Mouse (Mus musculus) olfactory bulb, adult 2 months (tissue): ENCODE measurements around the gene Ntn4. TPM values are rescaled to one million over a fixed set of nuclear protein-coding genes. Genes with fewer than 3 reads are reported as not detected.

ENCODE experiments used
- H3K27ac ChIP-seq: fragments of 200-500 bp; 2 replicates; pipeline ENCODE4 v1.5.1; 2012; ENCODE audit warnings: low read depth, low read length; ENCODE audit not compliant: insufficient read depth
- H3K4me1 ChIP-seq: fragments of 200-500 bp; 2 replicates; pipeline ENCODE4 v1.6.1; 2012; ENCODE audit warnings: low read length; ENCODE audit not compliant: control insufficient read depth, insufficient read depth
- H3K4me3 ChIP-seq: fragments of 200-500 bp; 2 replicates; pipeline ENCODE4 v1.5.1; 2012; ENCODE audit warnings: mild to moderate bottlenecking, low read depth, low read length, moderate library complexity; ENCODE audit not compliant: insufficient read depth
- CTCF ChIP-seq: fragments of 200-500 bp; IDR thresholded peaks from 2 replicates; pipeline ENCODE4 v1.5.1; 2012; ENCODE audit warnings: low read depth, mild to moderate bottlenecking, low read length, moderate library complexity; ENCODE audit not compliant: insufficient read depth
- POLR2A ChIP-seq: fragments of 200-500 bp; IDR thresholded peaks from 2 replicates; pipeline ENCODE4 v1.6.1; 2012; ENCODE audit warnings: mild to moderate bottlenecking, low read depth, low read length, moderate library complexity; ENCODE audit not compliant: insufficient read depth
- WGBS: fragments of 180-500 bp; shearing (Covaris S2); methylation state at CpG from one replicate; pipeline ENCODE4 v1.1.7; 2018; 5-methylcytosine and 5-hydroxymethylcytosine counted together
- polyA plus RNA-seq: library from polyadenylated mRNA; stranded (reverse); fragments of >200 nt; gene quantifications from 2 replicates; pipeline ENCODE4 v1.2.4, GENCODE M21; 2012; ENCODE audit warnings: low replicate concordance; ENCODE audit not compliant: missing spikeins, insufficient read depth, insufficient read length

Gene Ntn4
- polyA plus RNA-seq, 1 experiment = not detected

DNA sequence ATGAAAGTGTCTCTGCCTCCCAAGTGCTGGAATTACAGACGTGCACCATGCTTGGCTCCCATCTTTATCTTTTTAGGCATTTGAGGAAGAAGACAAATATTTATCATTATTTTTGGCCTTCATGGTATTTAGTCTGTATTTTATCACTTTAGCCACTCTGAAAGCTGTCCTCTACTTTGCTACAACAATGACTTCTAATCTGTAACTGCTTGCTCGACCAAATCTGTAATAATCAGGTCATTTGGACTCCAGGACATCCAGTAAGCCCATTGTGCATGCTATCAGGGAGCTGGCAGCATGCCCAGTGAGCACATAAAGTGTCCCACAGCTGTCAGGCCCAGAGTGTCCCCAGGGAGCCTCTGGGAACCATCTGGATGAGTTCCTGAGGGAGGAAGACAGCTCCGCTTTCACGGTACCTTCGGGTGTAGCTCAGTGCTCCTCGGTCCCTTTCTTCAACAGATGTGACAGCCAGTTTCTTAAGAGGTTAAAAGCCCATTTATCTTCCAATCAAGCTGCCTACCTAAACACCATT lies 95.7 kb downstream of the Ntn4 start:
- H3K4me1 ChIP-seq = peaks cover 3% of the 10 kb centered on the region; the same call in 1 of the 2 replicates
- H3K27ac ChIP-seq = no peak overlapping the region
- H3K4me3 ChIP-seq = no peak overlapping the region
- TF ChIP-seq CTCF (no peak), POLR2A (no peak)
- WGBS = 46% methylated on average over 6 of the region's 6 CpGs

DNA sequence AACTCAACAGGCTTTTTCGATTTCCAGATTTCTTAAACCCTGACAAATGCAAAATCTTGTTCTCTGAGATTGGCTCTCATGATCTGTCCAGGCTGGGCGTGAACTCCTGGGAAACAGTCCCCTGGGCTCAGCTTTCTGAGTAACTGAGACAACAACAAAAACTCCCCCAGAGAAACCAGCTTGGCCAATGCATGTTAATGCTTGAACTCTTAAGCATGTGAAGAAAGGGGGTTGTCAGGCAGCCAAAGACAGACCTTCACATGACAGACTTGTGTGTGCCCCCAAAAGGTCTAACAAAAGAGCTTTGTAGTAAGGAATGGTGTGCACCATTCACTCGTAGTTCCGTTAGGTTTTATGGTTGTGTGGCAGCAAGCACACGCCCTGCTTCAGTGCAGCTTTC lies 96.6 kb downstream of the Ntn4 start:
- Histone ChIP-seq H3K4me1 (peaks cover 3% of the 10 kb centered on the region; the same call in 1 of the 2 replicates), H3K4me3 (no peak overlapping the region), H3K27ac (no peak overlapping the region)
- TF ChIP-seq POLR2A = no peak
- no peak for TF ChIP-seq CTCF
- WGBS = 74% methylated on average over 5 of the region's 5 CpGs

DNA sequence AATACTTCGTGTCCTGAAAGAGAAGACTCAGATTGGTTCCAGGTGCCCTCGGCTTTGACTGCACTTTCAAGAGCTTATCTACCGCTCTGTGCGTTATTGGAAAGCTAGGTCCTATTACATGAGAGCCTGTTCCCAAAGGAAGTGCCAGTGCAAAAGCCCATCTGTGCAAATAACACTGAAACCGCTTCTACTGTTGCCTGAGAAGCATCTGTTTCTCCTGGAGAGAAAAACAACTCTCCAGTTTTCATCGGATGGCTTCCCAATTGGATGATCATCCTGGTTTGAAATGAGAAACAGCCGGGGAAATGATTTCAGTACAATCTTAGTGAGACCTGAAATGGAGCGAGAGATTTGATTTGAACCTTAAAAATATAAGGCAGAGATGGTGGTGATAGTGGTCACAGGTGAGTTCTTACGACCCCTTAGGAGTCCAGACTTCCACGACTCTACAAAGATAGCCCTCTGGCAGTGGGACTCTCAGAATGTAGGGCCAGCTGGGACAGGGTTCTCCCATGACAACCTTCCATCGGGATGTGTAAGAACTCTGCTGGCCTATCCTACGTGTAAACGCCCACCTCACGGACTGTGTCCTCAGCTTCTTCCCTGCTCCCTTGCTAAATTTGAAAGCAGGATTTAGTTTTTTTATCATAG lies 101.1 kb downstream of the Ntn4 start:
- Histone ChIP-seq H3K4me3 (no peak overlapping the region), H3K4me1 (no peaks in the 10 kb centered on the region), H3K27ac (no peak overlapping the region)
- 79% methylated on average over 14 of the region's 14 CpGs for WGBS
- TF ChIP-seq POLR2A (no peak), CTCF (no peak)

DNA sequence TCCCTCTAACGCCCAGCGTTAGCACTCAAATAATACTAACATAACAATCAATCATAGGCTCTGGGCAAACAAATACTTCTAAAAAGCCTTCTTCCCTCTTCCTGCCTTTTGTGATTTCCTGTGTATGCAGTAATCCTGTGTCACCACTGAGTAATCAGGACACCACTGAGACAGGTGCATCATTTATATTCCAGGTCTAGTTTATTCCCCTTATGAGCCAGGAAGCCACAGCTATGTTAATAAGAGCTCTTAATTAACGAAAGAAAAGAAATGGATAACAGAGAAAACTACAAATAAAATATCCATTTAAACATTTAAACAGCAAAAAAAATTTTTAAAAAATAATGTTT lies 101.6 kb downstream of the Ntn4 start:
- Histone ChIP-seq H3K4me3 (no peak overlapping the region), H3K27ac (no peak overlapping the region), H3K4me1 (no peaks in the 10 kb centered on the region)
- WGBS = 72% methylated on average over 3 of the region's 3 CpGs
- no peak for TF ChIP-seq CTCF
- no peak for TF ChIP-seq POLR2A

DNA sequence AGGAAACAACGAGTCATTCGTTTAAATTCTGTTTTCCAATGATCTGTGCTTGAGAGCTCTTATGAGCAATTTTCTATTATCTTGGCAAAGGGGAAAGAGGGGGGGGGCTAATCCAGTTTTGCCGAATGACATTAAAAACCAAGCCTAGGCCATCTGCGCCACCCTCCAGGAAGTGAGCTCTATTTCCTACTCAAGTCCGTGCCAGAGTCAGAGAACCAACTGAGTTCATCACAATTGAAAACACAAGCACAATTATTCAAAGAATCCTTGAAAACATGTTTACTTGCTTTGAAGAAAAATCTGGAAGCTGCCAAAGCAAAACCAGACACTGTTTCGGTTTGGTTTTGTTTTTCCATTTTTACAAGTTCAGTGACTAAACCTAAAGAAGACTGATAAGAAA lies 102.1 kb downstream of the Ntn4 start:
- H3K4me3 ChIP-seq = no peak overlapping the region
- 38% methylated on average over 6 of the region's 6 CpGs for WGBS
- H3K27ac ChIP-seq = no peak overlapping the region
- TF ChIP-seq POLR2A (no peak), CTCF (no peak)
- no peaks in the 10 kb centered on the region for H3K4me1 ChIP-seq

DNA sequence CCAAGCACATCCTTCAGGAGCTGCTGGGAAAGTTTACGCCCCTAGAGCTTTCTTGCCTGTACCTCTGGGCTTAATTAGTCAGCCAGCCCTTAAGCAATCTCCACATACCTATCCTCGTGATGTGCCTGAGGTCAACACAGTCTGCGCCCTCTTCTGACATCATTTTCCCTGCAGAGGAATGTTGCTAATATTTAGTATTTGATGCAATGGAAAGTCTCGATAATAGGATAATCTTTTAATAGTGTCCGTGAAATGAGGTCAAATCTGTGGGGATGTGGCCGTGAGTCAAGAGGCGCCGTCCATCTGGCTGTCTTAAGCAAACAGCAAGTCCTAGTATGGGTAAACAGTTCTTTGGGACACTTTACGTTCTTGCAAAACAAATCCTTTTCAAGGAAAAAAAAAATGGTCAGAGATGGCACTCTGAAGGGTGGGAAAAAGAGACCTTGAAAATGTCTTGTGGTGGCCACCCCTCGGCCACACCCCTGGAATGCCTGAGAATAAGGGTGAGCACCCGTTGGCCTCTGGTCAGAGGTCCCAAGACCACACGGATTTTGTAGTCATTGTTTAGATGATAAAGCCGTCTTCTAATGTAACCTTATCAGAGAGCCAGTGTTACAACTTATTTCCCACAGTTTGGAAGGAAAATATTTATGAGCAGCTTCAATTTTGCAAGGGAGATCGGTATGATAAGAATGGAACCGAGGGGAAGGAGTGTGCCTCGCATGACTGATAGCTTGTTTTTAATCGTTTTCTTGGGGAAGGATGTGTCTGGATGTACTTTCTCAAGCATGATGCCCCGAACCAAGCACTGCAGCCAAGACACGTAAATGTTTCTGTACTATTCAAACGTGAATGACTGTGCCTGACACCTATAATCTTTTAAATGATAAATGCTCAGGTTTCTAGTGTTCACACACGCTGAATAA lies 109.0 kb downstream of the Ntn4 start:
- TF ChIP-seq POLR2A (no peak), CTCF (no peak)
- Histone ChIP-seq H3K4me3 (no peak overlapping the region), H3K27ac (no peak overlapping the region), H3K4me1 (peaks cover 4% of the 10 kb centered on the region; the same call in 1 of the 2 replicates)
- 79% methylated on average over 21 of the region's 21 CpGs for WGBS

DNA sequence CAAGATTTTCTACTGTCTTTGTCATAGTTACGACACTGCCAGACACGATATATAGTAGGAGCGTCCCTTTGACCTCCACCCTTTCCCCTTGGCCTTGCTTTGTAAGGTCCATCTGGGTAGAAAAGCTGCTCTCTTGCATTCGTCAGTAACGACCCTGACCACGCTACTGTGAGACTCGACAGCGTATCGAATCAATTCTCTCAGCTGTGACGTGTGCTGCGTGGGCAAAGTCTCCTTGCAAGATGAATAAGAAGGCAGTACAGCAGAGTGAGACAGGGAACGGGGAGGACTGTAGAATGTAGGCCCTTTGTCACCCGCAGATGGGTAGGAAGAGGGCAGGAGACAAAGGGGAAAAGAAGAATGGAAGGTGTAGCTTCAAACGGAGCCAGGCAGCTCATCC lies 110.8 kb downstream of the Ntn4 start:
- Histone ChIP-seq H3K4me3 (no peak overlapping the region), H3K27ac (no peak overlapping the region), H3K4me1 (peaks cover 8% of the 10 kb centered on the region; the same call in 1 of the 2 replicates)
- 81% methylated on average over 14 of the region's 14 CpGs for WGBS
- TF ChIP-seq CTCF = no peak
- TF ChIP-seq POLR2A = no peak

DNA sequence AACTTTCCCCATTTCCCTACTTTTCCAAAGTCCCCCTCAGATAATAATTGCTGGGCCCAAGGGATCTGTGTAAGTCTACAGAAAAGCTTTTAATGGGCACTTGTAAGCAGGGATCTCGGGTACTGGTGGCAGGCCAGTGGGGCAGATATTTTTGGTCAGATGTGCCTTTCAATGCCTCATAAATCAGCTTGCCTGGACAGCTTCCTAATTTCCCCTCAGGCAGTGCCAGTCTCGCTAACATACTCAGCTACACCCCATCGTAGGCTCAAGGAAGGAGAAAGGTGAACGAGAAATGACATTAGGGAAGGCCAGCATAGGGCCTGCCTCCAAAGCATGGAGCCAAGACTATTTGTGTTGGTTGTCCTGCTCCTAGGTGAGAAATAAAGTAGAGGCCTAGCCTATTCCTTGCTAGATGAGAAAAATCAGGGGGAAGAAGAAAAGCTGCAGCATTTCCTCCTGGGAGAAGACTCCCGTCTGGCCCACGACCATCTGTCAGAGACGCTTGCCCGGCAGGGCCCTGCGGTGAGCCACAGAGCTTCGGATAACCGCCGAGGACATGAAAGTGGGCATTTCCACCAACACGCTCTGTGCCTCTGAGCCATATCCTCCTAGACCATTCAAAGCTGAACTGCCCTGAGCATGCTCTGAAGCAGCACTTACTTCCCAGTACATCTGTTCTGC lies 113.4 kb downstream of the Ntn4 start:
- Histone ChIP-seq H3K4me3 (no peak overlapping the region), H3K27ac (no peak overlapping the region), H3K4me1 (peaks cover 22% of the 10 kb centered on the region)
- 87% methylated on average over 13 of the region's 13 CpGs for WGBS
- TF ChIP-seq CTCF = no peak
- TF ChIP-seq POLR2A = no peak

DNA sequence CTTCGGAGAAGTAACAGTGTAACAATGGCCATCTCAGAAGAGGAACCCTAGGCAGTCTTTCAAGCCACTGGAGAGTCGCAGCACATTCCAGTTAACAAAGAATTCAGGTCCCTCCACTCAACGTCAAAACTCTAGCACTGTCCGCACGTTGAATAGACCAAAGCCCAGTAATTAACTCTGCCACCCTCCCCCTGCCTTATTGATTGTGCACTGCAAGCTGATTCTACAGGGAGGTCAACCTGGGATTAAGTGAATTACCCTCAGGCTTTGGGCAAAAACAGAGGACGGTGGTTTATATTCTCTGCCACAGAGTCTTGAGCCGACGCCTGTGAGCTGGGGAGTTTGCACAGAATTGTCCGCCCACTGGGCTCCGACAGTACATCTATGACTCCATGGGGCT lies 115.7 kb downstream of the Ntn4 start:
- peak overlapping the region; percentile 14; the same call in 1 of the 2 replicates for H3K27ac ChIP-seq
- 29% methylated on average over 10 of the region's 10 CpGs for WGBS
- TF ChIP-seq CTCF (no peak), POLR2A (no peak)
- peaks cover 25% of the 10 kb centered on the region for H3K4me1 ChIP-seq
- H3K4me3 ChIP-seq = no peak overlapping the region
